Mouse (Mus musculus): Measurements from ENCODE around the gene Dync1h1. TPM values are rescaled to one million over a fixed set of nuclear protein-coding genes. Genes with fewer than 3 reads are reported as not detected.

Dync1h1 gene
- total RNA-seq, 2 experiments from 2014 or later, result 351 to 363 TPM

- DNase-seq, result no peak
- intact Hi-C loops (cut with DNase I), result no loop called here
These were observed 844 bp upstream of the Dync1h1 start for GRCm38 (mm10) chr12:110600225-110600991.

- no peak for DNase-seq
- intact Hi-C loops (cut with DNase I), result no loop called here
These were observed 4.9 kb downstream of the Dync1h1 start for GRCm38 (mm10) chr12:110606161-110606560.

DNA sequence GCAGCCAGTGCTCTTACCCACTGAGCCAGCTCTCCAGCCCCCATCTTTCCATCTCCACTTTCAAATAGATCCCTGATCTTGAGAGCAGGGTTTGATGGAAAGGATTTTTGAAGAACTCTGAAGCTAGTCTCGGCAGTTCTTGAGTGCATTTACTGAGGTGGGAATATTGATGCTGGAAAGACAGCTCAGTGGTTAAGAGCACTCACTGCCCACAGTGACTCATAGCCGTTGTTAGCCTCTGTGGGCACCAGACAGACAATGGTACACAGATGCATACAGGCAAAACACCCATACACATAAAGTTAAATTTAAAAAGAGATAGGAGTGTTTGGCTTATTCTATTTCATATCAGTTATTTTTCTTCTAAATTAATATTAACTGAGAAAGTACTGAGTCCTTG, 5.4 kb downstream of the Dync1h1 start:
- no peak for DNase-seq
- intact Hi-C loops (cut with DNase I), result no loop called here

- no peak for DNase-seq
- intact Hi-C loops (cut with DNase I), result no loop called here
These were observed 7.4 kb downstream of the Dync1h1 start for GRCm38 (mm10) chr12:110608460-110609152.

GRCm38 (mm10) chr12:110609153-110609497, 7.9 kb downstream of the Dync1h1 start:
- DNase-seq, result no peak
- intact Hi-C loops (cut with DNase I), result no loop called here

GRCm38 (mm10) chr12:110610713-110611112, 9.5 kb downstream of the Dync1h1 start:
- intact Hi-C loops (cut with DNase I), result loop anchor here (10.0 kb wide), 1 partner anchor 234 kb away; the partner anchor contains the start of gene Mok
- DNase-seq, result no peak

DNA sequence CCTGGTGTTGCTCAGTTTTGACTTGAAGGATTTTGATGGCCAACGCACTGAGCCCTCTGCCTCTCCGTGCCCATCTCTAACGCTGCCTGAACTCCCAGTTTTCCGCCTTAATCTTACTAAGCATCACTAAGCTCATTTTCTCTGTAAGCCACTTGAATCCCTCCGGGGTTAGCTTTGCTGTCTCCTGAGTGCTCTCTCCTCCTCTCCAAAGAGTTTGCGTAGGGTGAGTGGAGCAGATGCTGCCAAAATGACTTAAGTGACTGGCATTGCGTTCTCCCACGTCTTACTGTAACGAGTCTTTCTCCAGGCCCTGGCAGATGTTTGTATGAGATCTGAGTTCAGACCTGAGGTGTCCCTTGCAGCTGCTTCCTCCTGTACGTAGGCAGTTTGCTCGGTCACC, 28.8 kb downstream of the Dync1h1 start:
- intact Hi-C loops (cut with DNase I), result no loop called here

GRCm38 (mm10) chr12:110636293-110636692, 35.0 kb downstream of the Dync1h1 start:
- no peak for DNase-seq
- intact Hi-C loops (cut with DNase I), result no loop called here

More for the DNA sequence above, 28.8 kb downstream of the Dync1h1 start:
- DNase-seq, result no peak

- no peak for DNase-seq
- intact Hi-C loops (cut with DNase I), result no loop called here
These were observed 36.4 kb downstream of the Dync1h1 start for GRCm38 (mm10) chr12:110637507-110638114.

GRCm38 (mm10) chr12:110650241-110650641, 49.0 kb downstream of the Dync1h1 start:
- intact Hi-C loops (cut with DNase I), result loop anchor here (5.0 kb wide), 1 partner anchor 33 kb away; no protein-coding TSS in a partner anchor
- DNase-seq, result no peak

DNA sequence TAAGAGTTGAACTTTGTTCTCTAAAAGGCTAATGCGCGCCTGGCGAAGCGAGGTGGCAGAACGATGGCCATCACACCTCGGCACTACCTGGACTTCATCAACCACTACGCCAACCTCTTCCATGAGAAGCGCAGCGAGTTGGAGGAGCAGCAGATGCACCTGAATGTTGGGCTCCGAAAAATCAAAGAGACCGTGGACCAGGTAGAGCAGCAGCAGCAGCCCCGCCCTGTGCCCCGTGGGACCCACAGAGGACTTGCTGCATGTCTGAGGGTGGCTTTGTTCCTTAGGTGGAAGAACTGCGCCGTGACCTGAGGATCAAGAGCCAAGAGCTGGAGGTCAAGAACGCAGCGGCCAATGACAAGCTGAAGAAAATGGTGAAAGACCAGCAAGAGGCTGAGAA, 50.2 kb downstream of the Dync1h1 start:
- intact Hi-C loops (cut with DNase I), result loop anchor here (5.0 kb wide), 1 partner anchor 34 kb away; no protein-coding TSS in a partner anchor
- no peak for DNase-seq

- intact Hi-C loops (cut with DNase I), result no loop called here
- DNase-seq, result no peak
These were observed 60.5 kb downstream of the Dync1h1 start for GRCm38 (mm10) chr12:110661746-110662145.

DNA sequence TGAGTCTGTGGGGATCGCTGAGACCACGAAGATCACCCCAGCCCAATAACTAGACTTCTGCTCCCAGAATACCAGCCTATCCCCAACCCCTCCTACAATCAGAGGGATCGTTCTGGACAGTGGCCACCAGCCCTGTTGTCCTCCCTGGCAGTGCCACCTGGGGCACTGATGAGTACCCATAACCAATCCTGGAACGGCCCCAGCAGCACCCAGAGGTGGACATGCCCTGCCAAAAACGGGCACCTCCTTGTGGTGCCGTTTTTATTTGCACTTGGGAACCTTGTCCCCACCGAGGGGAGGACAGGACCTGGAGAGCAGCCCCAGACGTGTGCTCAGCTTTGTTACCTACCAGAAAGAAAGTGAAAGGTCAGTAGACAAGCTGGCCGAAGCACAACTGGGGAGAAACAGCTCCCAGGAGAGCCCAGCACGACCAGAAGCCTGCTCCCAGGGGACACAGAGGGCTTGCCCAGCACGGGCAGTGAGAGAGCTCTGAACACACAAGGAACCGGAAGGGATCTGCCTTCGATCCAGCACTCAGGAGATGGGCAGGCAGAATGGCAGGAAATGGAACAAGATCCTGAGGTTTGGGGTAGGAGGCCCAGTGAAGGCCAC, 66.3 kb downstream of the Dync1h1 start:
- DNase-seq, result peak; percentile 23
- intact Hi-C loops (cut with DNase I), result no loop called here

- DNase-seq, result peak; percentile 32
- intact Hi-C loops (cut with DNase I), result no loop called here
These were observed 73.0 kb downstream of the Dync1h1 start for GRCm38 (mm10) chr12:110674243-110674642.

DNA sequence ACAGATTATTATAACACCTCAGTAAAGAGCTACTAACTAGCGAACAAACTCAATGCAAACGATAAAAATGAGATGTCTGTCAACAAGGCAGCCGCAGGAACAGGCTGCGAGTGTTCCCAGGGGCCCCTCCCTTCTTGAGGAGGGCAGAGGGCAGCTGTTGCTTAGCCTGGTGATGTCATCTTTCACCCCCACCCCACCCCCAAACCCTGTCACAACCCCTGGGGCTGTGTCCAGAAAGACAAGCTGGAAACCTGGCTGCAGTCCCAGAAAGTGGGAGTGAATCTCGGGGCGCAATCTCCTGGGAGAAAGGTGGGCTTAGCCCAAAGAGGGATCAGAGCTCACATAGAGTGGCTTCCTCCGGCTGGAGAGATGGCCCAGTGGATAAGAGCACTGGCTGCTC, 79.9 kb downstream of the Dync1h1 start:
- intact Hi-C loops (cut with DNase I), result no loop called here
- DNase-seq, result peak; percentile 26

- no peak for DNase-seq
- intact Hi-C loops (cut with DNase I), result no loop called here
These were observed 80.6 kb downstream of the Dync1h1 start for GRCm38 (mm10) chr12:110681878-110682277.

- DNase-seq, result no peak
- intact Hi-C loops (cut with DNase I), result no loop called here
These were observed 81.5 kb downstream of the Dync1h1 start, which contains the start of gene 1700001K19Rik for GRCm38 (mm10) chr12:110682561-110683299. Gene 1700001K19Rik, minus strand, starts transcription at chr12:110682619.

DNA sequence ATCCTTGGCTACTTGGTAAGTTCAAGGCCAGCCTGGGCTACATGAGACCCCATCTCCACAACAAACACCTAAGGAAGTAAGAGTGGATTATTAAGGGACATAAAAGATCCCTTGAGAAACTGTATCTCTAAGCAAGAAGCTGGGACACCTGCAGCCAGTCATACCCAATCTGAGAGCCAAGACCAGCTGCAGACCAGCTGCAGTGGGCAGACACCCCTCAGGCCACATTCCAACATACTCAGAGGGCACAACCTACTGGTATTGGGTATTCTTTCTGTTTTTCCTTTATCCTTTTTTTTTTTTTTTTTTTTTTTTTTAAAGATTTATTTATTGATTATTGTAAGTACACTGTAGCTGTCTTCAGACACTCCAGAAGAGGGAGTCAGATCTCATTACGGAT, 82.3 kb downstream of the Dync1h1 start:
- intact Hi-C loops (cut with DNase I), result no loop called here
- DNase-seq, result no peak

DNA sequence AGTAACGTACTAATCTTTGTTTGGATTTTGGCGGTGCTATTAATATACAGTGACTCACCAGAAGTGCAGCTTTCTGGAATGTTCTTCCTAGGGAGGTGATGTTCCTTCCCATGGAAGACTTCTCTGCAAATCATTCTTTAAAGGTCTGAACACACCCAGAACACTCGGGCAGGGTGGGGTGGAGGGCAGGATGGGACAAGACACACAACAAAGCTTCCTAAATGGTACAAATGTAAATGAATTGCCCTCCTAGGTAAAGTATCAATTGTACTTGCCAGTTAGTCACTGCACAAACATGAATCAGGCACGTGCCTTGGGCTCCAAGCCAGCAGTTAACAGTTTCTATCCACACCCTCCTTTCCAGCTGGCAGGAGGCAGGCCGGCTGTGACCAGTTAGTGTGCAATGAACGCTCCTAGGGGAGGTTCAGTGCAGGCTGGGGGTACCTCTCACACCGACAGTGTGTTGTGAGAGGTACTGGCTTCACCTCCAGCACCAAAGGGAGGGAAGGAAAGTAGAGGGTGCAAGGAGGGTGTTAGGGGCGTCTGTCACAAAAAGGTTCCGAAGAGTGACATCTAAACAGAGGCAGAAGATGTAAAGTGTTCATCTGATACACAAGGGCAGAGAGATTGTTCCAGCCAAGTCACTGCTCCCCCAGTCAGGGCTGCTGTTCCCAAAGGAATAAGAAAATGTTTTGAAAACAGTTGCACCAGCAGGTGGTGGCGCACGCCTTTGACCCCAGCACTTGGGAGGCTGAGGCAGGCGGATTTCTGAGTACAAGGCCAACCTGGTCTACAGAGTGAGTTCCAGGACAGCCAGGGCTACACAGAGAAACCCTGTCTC, 86.9 kb downstream of the Dync1h1 start:
- DNase-seq, result peak; percentile 32
- intact Hi-C loops (cut with DNase I), result no loop called here
